ENCODE assay signal across 23 mouse cellular contexts in genomic region chr13:83867211-83867610, GRCm38 (mm10).
DNase-seq lines count a peak whose midpoint lies in the region; ATAC-seq lines count a peak whose summit lies in the region.
"Had no signal": no experiment of that assay in that cellular context is flagged by ENCODE, and none has a peak within 500 bp of the region (broad histone marks: within the 10 kb centered on the region; RNA-seq: fewer than 3 reads in every experiment).

No protein-coding gene starts in this region.

- 56% methylated on average over 1 of the region's 1 CpGs for WGBS in hindbrain, embryonic 12.5 days
- WGBS in hindbrain, embryonic 16.5 days: 44% methylated on average over 1 of the region's 1 CpGs
- WGBS in forebrain, embryonic 16.5 days: 61% methylated on average over 1 of the region's 1 CpGs
- WGBS in hindbrain, embryonic 15.5 days: 37% methylated on average over 1 of the region's 1 CpGs
- WGBS in midbrain, embryonic 16.5 days: 32% methylated on average over 1 of the region's 1 CpGs

- H3K4me2 ChIP-seq in hindbrain, embryonic 12.5 days (replicated peaks): no peak overlapping the region
- no peak overlapping the region for H3K4me2 ChIP-seq in hindbrain, embryonic 16.5 days (ENCODE audit: low read length)
- no peak overlapping the region for H3K4me2 ChIP-seq in forebrain, embryonic 16.5 days (ENCODE audit: low read length)
- H3K4me2 ChIP-seq in hindbrain, embryonic 15.5 days: no peak overlapping the region
- no peak overlapping the region for H3K4me2 ChIP-seq in midbrain, embryonic 16.5 days (ENCODE audit: low read length)
- H3K4me2 ChIP-seq: embryonic facial prominence, embryonic 12.5 days; heart, embryonic 15.5 days; limb, embryonic 15.5 days had no signal

- H3K4me1 ChIP-seq in hindbrain, embryonic 12.5 days: peaks cover 9% of the 10 kb centered on the region
- no peaks in the 10 kb centered on the region; the same call in 1 of the 2 replicates for H3K4me1 ChIP-seq in hindbrain, embryonic 16.5 days (ENCODE audit: control insufficient read depth, insufficient read depth, low read depth, low read length)
- H3K4me1 ChIP-seq in forebrain, embryonic 16.5 days (replicated peaks; ENCODE audit: control insufficient read depth, insufficient read depth, low read length): peaks cover 5% of the 10 kb centered on the region
- peaks cover 16% of the 10 kb centered on the region for H3K4me1 ChIP-seq in hindbrain, embryonic 15.5 days (replicated peaks)
- peaks cover 12% of the 10 kb centered on the region for H3K4me1 ChIP-seq in midbrain, embryonic 16.5 days (ENCODE audit: control insufficient read depth, insufficient read depth, low read length)
- H3K4me1 ChIP-seq: embryonic facial prominence, embryonic 12.5 days; heart, embryonic 15.5 days; limb, embryonic 15.5 days had no signal

- no peaks in the 10 kb centered on the region for H3K27me3 ChIP-seq in hindbrain, embryonic 12.5 days
- no peaks in the 10 kb centered on the region for H3K27me3 ChIP-seq in hindbrain, embryonic 16.5 days (replicated peaks; ENCODE audit: control insufficient read depth, insufficient read depth, low read length)
- H3K27me3 ChIP-seq in forebrain, embryonic 16.5 days (replicated peaks; ENCODE audit: control insufficient read depth, insufficient read depth, low read length): no peaks in the 10 kb centered on the region
- no peaks in the 10 kb centered on the region for H3K27me3 ChIP-seq in hindbrain, embryonic 15.5 days
- no peaks in the 10 kb centered on the region for H3K27me3 ChIP-seq in midbrain, embryonic 16.5 days (ENCODE audit: control insufficient read depth, insufficient read depth, low read depth, low read length)
- H3K27me3 ChIP-seq: CH12.LX; embryonic facial prominence, embryonic 12.5 days; heart, embryonic 15.5 days; limb, embryonic 15.5 days had no signal

- intact Hi-C loops in heart, postnatal 25 days (cut with DNase I): no loop called here
- intact Hi-C loops in left cerebral cortex, postnatal 14 days (cut with DNase I): loop anchor here (5.0 kb wide), 1 partner anchor 190 kb away; no protein-coding TSS in a partner anchor

- no peak for DNase-seq in heart, postnatal 25 days (ENCODE audit: low spot score)
- DNase-seq in left cerebral cortex, postnatal 14 days (ENCODE audit: low spot score in 2 of 2): no peak
- DNase-seq in ovary, postnatal 36 days (ENCODE audit: low spot score): no peak
- DNase-seq: adrenal gland, postnatal 36 days; B cell, adult 2 months; kidney, postnatal 25 days; left cerebral cortex, postnatal 4 days; lung, postnatal 4 days; right cerebral cortex, postnatal 14 days; thymus, postnatal 14 days had no signal

- no peak for ATAC-seq in hindbrain, embryonic 12.5 days (ENCODE audit: low FRiP score)
- no peak for ATAC-seq in hindbrain, embryonic 16.5 days
- ATAC-seq in forebrain, embryonic 16.5 days: no peak
- ATAC-seq in hindbrain, embryonic 15.5 days (ENCODE audit: low FRiP score, low read depth): no peak
- ATAC-seq in midbrain, embryonic 16.5 days: 0 out of 2 replicates have a peak, but pooled peaks have one; percentile 52
- ATAC-seq: intestine, embryonic 16.5 days; Patski had no signal

- no peak overlapping the region for H3K4me3 ChIP-seq in hindbrain, embryonic 12.5 days
- H3K4me3 ChIP-seq in hindbrain, embryonic 16.5 days (ENCODE audit: low read length): no peak overlapping the region
- H3K4me3 ChIP-seq in forebrain, embryonic 16.5 days (replicated peaks; ENCODE audit: low read length): no peak overlapping the region
- H3K4me3 ChIP-seq in hindbrain, embryonic 15.5 days: no peak overlapping the region
- H3K4me3 ChIP-seq in midbrain, embryonic 16.5 days (ENCODE audit: low read depth, low read length): no peak overlapping the region
- H3K4me3 ChIP-seq: embryonic facial prominence, embryonic 12.5 days; heart, embryonic 15.5 days; limb, embryonic 15.5 days; myocyte had no signal

- H3K36me3 ChIP-seq in hindbrain, embryonic 12.5 days: no peaks in the 10 kb centered on the region
- H3K36me3 ChIP-seq in hindbrain, embryonic 16.5 days (ENCODE audit: control insufficient read depth, insufficient read depth, low read length): no peaks in the 10 kb centered on the region
- H3K36me3 ChIP-seq in forebrain, embryonic 16.5 days (ENCODE audit: control insufficient read depth, insufficient read depth): no peaks in the 10 kb centered on the region
- H3K36me3 ChIP-seq in hindbrain, embryonic 15.5 days: no peaks in the 10 kb centered on the region
- H3K36me3 ChIP-seq in midbrain, embryonic 16.5 days (ENCODE audit: control insufficient read depth, insufficient read depth, low read length): no peaks in the 10 kb centered on the region
- H3K36me3 ChIP-seq: embryonic facial prominence, embryonic 12.5 days; G1E; heart, embryonic 15.5 days; limb, embryonic 15.5 days had no signal

- H3K9ac ChIP-seq in hindbrain, embryonic 12.5 days: no peak overlapping the region
- no peak overlapping the region for H3K9ac ChIP-seq in hindbrain, embryonic 16.5 days (ENCODE audit: low read depth, low read length)
- no peak overlapping the region for H3K9ac ChIP-seq in forebrain, embryonic 16.5 days (replicated peaks; ENCODE audit: low read depth, low read length)
- no peak overlapping the region for H3K9ac ChIP-seq in hindbrain, embryonic 15.5 days
- no peak overlapping the region for H3K9ac ChIP-seq in midbrain, embryonic 16.5 days (ENCODE audit: low read depth, low read length)
- H3K9ac ChIP-seq: embryonic facial prominence, embryonic 12.5 days; heart, embryonic 15.5 days; limb, embryonic 15.5 days had no signal

- H3K27ac ChIP-seq in hindbrain, embryonic 12.5 days: peak overlapping the region; percentile 80
- no peak overlapping the region; the same call in 1 of the 2 replicates for H3K27ac ChIP-seq in hindbrain, embryonic 16.5 days (ENCODE audit: low read depth, low read length)
- H3K27ac ChIP-seq in forebrain, embryonic 16.5 days (ENCODE audit: low read length): peak overlapping the region; percentile 60; the same call in 1 of the 2 replicates
- peak overlapping the region; percentile 68 for H3K27ac ChIP-seq in hindbrain, embryonic 15.5 days (replicated peaks)
- H3K27ac ChIP-seq in midbrain, embryonic 16.5 days (ENCODE audit: low read length): peak overlapping the region; percentile 81
- H3K27ac ChIP-seq: embryonic facial prominence, embryonic 12.5 days; heart, embryonic 15.5 days; limb, embryonic 15.5 days had no signal

- no peaks in the 10 kb centered on the region for H3K9me3 ChIP-seq in hindbrain, embryonic 12.5 days (replicated peaks)
- no peaks in the 10 kb centered on the region for H3K9me3 ChIP-seq in hindbrain, embryonic 16.5 days (ENCODE audit: control insufficient read depth, low read length)
- no peaks in the 10 kb centered on the region for H3K9me3 ChIP-seq in forebrain, embryonic 16.5 days (ENCODE audit: control insufficient read depth, low read length)
- H3K9me3 ChIP-seq in hindbrain, embryonic 15.5 days: no peaks in the 10 kb centered on the region
- no peaks in the 10 kb centered on the region for H3K9me3 ChIP-seq in midbrain, embryonic 16.5 days (replicated peaks; ENCODE audit: control insufficient read depth, low read length, poor library complexity, severe bottlenecking)
- H3K9me3 ChIP-seq: embryonic facial prominence, embryonic 12.5 days; G1E; heart, embryonic 15.5 days; limb, embryonic 15.5 days had no signal
